Mouse (Mus musculus): ENCODE data around the gene Nxf3.

GRCm38 (mm10) chrX:136092497-136093279, 7.6 kb upstream of the Nxf3 start:
- TF ChIP-seq CTCF (IDR thresholded peaks at IDR 0.05; ENCODE audit: control insufficient read depth, insufficient read depth, insufficient read length) (no peak), USF1 (IDR thresholded peaks at IDR 0.05; ENCODE audit: low read depth) (no peak), MAX (IDR thresholded peaks at IDR 0.05) (no peak), FOSL1 (IDR thresholded peaks at IDR 0.05; ENCODE audit: insufficient read depth, low read length, poor library complexity, severe bottlenecking) (no peak), MYOG (IDR thresholded peaks at IDR 0.05; ENCODE audit: control insufficient read depth, extremely low read depth, insufficient read length) (no peak), MYOD1 (IDR thresholded peaks at IDR 0.05; ENCODE audit: control insufficient read depth, insufficient read length, low read depth) (no peak), CEBPB (IDR thresholded peaks at IDR 0.05; ENCODE audit: low read depth) (no peak)

Measured in C2C12 (cell line).